Mouse (Mus musculus) midbrain, embryonic 10.5 days (tissue): ENCODE data around the gene Clstn1. TPM values are rescaled to one million over a fixed set of nuclear protein-coding genes. Genes with fewer than 3 reads are reported as not detected.
A peak's percentile ranks its signal among the peaks of the same experiment; 100 is the strongest.

Source experiments
- DNase-seq: peaks from one replicate; pipeline ENCODE4 v3.0.0-alpha.2; 2017; ENCODE audit warnings: low spot score
- H3K27ac ChIP-seq: fragments of 300-500 bp; sonication (generic); replicated peaks from 2 replicates; pipeline ENCODE4 v1.5.1; 2016; ENCODE audit warnings: mild to moderate bottlenecking
- H3K27me3 ChIP-seq: fragments of 300-500 bp; sonication (generic); 2 replicates; pipeline ENCODE4 v1.6.1; 2016; ENCODE audit warnings: low read depth, mild to moderate bottlenecking; ENCODE audit not compliant: poor library complexity, severe bottlenecking
- H3K36me3 ChIP-seq: fragments of 300-500 bp; sonication (generic); 2 replicates; pipeline ENCODE4 v1.6.1; 2016; ENCODE audit warnings: mild to moderate bottlenecking, moderate library complexity
- H3K4me1 ChIP-seq: fragments of 300-500 bp; sonication (generic); 2 replicates; pipeline ENCODE4 v1.6.1; 2016
- H3K4me3 ChIP-seq: fragments of 300-500 bp; sonication (generic); 2 replicates; pipeline ENCODE4 v1.5.1; 2016; ENCODE audit warnings: mild to moderate bottlenecking, moderate library complexity
- H3K9me3 ChIP-seq: fragments of 300-500 bp; sonication (generic); replicated peaks from 2 replicates; pipeline ENCODE4 v1.6.1; 2016; ENCODE audit warnings: mild to moderate bottlenecking
- WGBS: fragments of 180-500 bp; shearing (Covaris S2); methylation state at CpG from one replicate; pipeline ENCODE4 v1.1.7; 2016; 5-methylcytosine and 5-hydroxymethylcytosine counted together
- microRNA-seq: library from miRNA; unstranded; fragments of <30 nt; microRNA quantifications from one replicate; pipeline ENCODE4, GENCODE M21; 2017
- polyA plus RNA-seq: library from polyadenylated mRNA; unstranded; fragments of >200 nt; fragmentation: Nextera tagmentation; extraction: Ambion mirVana; gene quantifications from 2 replicates; pipeline ENCODE4 v1.2.1, GENCODE M21; 2016

The Clstn1 gene
- polyA plus RNA-seq, 1 experiment from 2014 or later, result 17.5 TPM

GRCm38 (mm10) chr4:149697506-149698196, 111.4 kb downstream of the Clstn1 start:
- WGBS, result 19% methylated on average over 15 of the region's 15 CpGs
- Histone ChIP-seq H3K4me1 (peaks cover 20% of the 10 kb centered on the region), H3K27me3 (peaks cover 68% of the 10 kb centered on the region), H3K9me3 (no peaks in the 10 kb centered on the region), H3K36me3 (no peaks in the 10 kb centered on the region), H3K27ac (peak overlapping the region; percentile 80; the same call in 1 of the 2 replicates), H3K4me3 (peak overlapping the region; percentile 62)
- no peak for DNase-seq

- WGBS, result under 1% methylated on average over 35 of the region's 35 CpGs
- H3K4me1 ChIP-seq, result peaks cover 20% of the 10 kb centered on the region
- H3K27ac ChIP-seq, result peak overlapping the region; percentile 80
- H3K27me3 ChIP-seq, result peaks cover 66% of the 10 kb centered on the region
- peak; percentile 76 for DNase-seq
- no peaks in the 10 kb centered on the region for H3K36me3 ChIP-seq
- no peaks in the 10 kb centered on the region for H3K9me3 ChIP-seq
- peak overlapping the region; percentile 62 for H3K4me3 ChIP-seq
Measured at GRCm38 (mm10) chr4:149698197-149698821, 112.0 kb downstream of the Clstn1 start.

Small RNA genes within 50 kb of the gene (microRNA-seq; reads per million reads assigned to microRNA genes)
- gene Mir5616 (1.2 reads per million), gene Mir7023 (not detected)

Other genes starting within 250 kb of the Clstn1 start
- gene Ube4b, start 159.7 kb upstream of the Clstn1 start, polyA plus RNA-seq, result 56.2 and 60.9 TPM in 2 replicates
- not detected in 2 replicates for gene Rbp7, start 131.5 kb upstream of the Clstn1 start, polyA plus RNA-seq
- 0.41 and 0.55 TPM in 2 replicates for gene Tmem274, start 109.1 kb upstream of the Clstn1 start, polyA plus RNA-seq
- 16.2 and 18.8 TPM in 2 replicates for gene Nmnat1, start 101.3 kb upstream of the Clstn1 start, polyA plus RNA-seq
- gene Lzic, start 101.2 kb upstream of the Clstn1 start, polyA plus RNA-seq, result 48.5 and 48.9 TPM in 2 replicates
- gene Ctnnbip1, start 68.2 kb upstream of the Clstn1 start, polyA plus RNA-seq, result 54.8 and 56.6 TPM in 2 replicates
- 7.9 and 11.2 TPM in 2 replicates for gene Pik3cd, start 116.1 kb downstream of the Clstn1 start, polyA plus RNA-seq
- 38.7 and 44.3 TPM in 2 replicates for gene Tmem201, start 151.6 kb downstream of the Clstn1 start, polyA plus RNA-seq
- gene Slc25a33, start 187.8 kb downstream of the Clstn1 start, polyA plus RNA-seq, result 16.3 and 18.0 TPM in 2 replicates